Mouse (Mus musculus): ENCODE data around the gene Wdr38.

DNA sequence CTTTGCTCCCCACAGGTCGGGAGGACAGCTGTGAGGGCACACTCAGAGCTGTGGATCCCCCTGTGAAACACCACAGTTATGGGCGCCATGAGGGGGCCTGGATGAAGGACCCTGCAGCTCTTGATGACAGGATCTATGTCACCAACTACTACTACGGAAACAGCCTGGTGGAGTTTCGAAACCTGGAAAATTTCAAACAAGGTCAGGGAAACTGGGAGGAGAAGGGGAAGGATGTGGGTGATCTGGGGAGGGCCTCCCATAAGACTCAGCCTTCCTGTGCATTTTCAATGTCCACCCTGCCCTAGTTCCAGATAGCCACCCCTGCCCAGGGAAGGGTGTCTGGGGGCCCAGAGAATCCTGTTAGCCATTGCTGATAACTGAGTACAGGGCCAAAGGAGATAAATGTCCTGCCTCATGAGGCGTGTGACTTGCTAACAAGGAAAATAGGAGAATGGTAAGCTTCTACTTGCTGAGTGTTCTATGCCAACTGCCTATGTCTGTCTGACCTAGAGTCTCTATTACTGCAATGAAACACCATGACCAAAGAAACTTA is 39.5 kb upstream of the Wdr38 start:
- TF ChIP-seq CTCF (IDR thresholded peaks at IDR 0.05; ENCODE audit: borderline replicate concordance, extremely low read depth, insufficient read depth, insufficient read length) (no peak), POLR2A (IDR thresholded peaks at IDR 0.05; ENCODE audit: borderline replicate concordance, extremely low read depth, insufficient read depth, insufficient read length, poor library complexity, severe bottlenecking) (no peak)
